Mouse (Mus musculus) MEL-GATA-1-ER (cell line): Measurements from ENCODE around the gene Eef1e1.
"Not testable (repeated sequence)": the region's sequence is repeated elsewhere in the genome, so short reads cannot be mapped to it uniquely, and the experiment has no call there.

Experiments
- DNase-seq: peaks from one replicate; pipeline ENCODE4 v3.0.0-alpha.2; 2012; ENCODE audit warnings: low read depth; ENCODE audit errors: extremely low read depth

Eef1e1 gene

GRCm38 (mm10) chr13:38658528-38659280 lies at the start of gene Eef1e1:
Gene Eef1e1 (minus strand): TSS chr13:38659058.
- peak; percentile 84 for DNase-seq

DNA sequence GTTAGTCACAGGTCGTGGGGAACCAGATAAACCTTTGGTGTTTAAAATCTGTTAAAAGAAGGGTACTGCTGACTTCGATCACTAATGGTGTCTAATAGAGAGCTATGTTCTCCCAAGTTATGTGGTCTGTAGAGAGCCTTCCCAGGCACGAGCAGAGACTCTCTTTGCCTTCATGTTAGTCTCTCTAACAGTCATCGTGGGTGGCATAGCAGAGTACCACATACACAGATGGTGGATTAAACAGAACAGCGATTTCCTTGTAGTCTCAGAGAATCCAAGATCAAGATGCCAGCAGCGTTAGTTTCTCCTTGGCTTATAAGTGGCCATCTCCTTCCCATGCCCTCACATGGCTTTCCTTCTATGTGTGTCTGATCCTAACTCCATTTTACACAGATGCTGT lies 32.0 kb upstream of the Eef1e1 start:
- DNase-seq: no peak

DNA sequence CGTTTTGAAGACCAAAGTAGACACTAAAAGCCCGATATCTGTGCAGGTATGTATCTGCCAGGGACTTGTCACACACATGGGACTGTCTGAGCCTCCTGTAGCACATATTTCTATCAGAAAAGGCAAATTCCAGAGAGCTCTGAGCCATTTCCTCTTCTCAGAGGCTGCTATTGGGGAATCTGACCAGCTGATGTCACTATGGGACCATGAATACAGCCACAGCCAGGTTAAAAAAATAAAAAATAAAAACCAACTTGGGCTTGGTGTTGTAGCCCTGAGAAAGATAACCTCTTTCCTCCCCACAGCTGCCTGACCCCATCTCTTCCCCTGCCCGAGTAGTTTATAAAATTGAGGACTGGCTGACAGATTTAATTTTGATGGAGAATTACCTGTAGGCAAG lies 31.2 kb upstream of the Eef1e1 start:
- no peak for DNase-seq

GRCm38 (mm10) chr13:38688761-38689160 lies 29.9 kb upstream of the Eef1e1 start:
- DNase-seq: no peak

- DNase-seq: no peak
Observed at GRCm38 (mm10) chr13:38672336-38672735, 13.5 kb upstream of the Eef1e1 start.

DNA sequence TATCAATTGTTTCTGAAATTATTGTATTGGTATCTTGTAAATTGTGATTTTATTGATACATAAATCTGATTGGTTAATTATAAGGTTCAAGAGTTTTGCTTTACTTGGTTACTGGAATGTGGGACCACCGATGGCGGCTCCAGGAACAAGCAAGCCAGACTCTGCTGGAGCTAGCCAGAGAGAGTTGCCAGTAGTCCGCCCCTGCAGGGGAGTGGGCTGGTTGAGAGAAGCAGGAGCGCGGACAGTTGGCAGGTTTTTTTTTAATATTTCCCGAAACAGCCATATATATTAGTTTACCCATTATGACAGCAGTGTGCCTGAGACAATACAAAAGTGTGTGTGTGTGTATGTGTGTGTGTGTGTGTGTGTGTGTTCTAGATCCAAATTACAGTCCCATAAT lies 12.6 kb upstream of the Eef1e1 start:
- not testable (repeated sequence) for DNase-seq

GRCm38 (mm10) chr13:38670051-38670450 lies 11.2 kb upstream of the Eef1e1 start:
- no peak for DNase-seq

DNA sequence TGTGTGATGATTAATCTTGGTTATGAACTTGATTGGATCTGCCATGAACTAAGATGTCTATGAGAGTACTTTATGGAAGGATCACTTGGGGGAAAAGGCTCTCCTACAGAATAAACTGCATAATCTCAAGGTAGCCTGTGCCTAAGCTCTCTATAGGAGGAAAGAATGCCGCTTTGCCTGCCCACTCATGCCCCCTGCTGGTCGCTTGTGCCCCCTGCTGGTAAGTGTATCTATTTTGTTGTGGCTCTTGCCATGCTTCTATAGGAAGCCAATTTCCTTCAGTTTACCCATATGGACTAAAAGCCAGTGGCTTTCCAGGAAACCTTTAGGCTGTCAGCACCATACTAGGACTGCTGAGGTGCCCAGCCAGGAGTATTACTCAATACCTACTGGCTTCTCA lies 9.7 kb upstream of the Eef1e1 start:
- peak; percentile 44 for DNase-seq

DNA sequence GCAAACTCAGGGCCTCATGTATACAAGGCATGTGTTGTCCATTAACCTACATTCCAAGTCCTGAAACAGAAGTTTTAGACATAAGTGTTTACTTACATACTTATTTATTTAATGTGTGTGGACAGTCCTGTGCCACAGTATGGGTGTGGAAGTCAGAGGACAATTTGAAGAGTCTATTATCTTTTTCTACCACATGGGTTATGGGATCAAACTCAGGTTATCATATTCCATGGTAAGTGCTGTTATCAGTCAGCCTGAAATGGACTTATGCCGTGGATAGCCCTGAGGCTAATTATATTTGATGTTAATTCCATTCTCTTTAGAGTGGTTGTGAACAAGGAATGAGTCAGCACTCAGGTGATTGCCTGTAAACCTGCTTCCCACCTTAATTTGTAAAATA lies 5.9 kb upstream of the Eef1e1 start:
- no peak for DNase-seq

DNA sequence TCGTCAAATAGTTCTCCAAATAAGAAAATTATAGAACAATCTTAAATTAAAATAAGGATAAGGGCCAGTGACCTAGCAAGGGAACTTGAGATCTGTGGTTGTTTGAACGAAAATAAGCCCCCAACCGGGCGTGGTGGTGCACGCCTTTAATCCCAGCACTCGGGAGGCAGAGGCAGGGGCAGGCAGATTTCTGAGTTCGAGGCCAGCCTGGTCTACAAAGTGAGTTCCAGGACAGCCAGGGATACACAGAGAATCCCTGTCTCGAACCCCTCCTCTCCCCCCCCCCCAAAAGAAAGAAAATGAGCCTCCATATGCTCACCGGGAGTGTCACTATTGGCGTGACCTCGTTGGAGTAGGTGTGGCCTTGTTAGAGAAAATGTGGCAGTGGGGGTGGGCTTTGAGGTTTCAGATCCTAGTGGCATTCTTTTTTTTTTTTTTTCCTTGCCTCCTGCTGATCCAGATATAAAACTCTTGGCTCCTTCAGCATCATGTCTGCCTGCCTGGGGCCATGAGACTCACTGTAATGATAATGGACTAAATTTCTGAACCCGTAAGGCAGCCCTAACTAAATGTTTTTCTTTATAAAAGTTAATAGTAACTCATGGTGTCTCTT lies 772 bp upstream of the Eef1e1 start:
- DNase-seq: no peak

DNA sequence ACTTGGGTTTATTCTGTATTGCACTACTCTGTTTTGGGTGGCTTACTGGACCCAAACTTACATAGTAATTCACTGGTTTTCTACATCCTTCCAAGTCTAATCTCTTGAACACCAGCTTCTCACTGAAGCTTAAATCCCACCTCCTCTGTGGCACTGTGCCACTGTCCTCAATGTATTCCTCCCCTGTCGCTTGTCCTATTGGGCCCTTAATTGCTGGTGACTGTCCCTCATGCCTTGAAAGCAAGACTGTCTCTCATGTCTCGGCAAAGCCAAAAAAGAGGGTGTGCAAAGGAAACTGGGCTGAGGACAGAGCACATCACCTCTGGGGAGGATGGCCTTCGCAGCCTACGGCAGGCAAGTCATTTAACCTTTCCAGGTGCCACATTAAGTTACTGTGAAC lies 993 bp downstream of the Eef1e1 start:
- peak; percentile 45 for DNase-seq

- no peak for DNase-seq
Observed at GRCm38 (mm10) chr13:38650292-38650691, 8.6 kb downstream of the Eef1e1 start.

DNA sequence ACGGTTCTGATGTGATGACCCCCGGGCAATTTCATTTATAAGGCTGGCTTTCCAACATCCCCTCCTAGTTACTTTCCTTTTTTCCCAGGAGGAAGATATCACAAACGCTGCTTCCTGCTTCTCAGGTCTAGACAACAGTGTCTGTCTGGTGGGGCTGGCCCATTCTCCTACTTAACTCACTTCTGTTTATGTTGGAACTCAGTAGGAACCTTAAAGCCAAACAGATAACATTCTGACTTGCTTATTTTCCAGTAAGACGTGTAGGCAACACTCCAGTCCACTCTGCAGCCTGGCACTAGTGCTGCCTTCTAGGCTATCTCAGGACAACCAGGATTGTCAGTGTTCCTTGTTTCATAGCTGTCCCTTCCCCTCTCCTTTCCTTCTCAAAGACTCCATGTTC lies 9.8 kb downstream of the Eef1e1 start:
- no peak for DNase-seq

DNA sequence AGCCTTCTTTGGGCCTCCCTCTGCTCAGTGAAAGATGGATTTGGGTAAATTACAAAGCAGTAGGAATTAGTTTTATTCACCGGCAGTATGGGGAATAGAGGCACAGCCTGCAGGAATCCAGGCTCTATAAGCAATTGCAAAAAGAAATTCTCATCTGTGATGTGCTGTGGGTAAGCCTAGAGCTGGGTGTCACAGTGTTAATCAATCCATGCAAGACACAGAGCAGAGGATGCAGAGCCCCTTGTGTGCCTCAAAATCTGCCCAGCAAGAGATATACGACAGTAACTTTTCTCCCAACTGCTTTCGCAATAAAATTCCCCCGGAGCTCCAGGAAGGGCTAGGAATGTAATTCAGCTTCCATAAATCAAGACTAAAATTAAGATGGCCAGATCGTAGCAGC lies 17.4 kb downstream of the Eef1e1 start:
- no peak for DNase-seq

GRCm38 (mm10) chr13:38640961-38641360 lies 17.9 kb downstream of the Eef1e1 start:
- DNase-seq: no peak

DNA sequence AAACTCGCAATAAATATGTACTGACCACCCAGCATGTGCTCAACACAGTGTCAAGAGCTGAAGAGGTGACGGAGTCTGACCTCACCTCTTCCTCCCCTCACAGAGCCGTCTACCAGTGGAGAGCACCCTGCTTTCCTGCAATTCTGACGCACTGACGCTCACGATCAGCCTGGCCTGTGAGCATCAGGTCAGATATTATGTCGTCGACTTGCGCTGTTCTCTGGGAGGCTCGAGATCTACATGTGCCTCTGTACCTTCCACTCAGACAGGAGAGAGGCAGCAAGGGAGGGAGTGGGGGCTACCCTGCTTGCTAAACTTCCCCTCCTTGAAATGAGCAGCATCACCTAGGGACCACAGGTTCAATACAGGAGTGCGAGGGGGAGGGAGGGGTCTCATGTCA lies 20.2 kb downstream of the Eef1e1 start:
- DNase-seq: no peak

DNA sequence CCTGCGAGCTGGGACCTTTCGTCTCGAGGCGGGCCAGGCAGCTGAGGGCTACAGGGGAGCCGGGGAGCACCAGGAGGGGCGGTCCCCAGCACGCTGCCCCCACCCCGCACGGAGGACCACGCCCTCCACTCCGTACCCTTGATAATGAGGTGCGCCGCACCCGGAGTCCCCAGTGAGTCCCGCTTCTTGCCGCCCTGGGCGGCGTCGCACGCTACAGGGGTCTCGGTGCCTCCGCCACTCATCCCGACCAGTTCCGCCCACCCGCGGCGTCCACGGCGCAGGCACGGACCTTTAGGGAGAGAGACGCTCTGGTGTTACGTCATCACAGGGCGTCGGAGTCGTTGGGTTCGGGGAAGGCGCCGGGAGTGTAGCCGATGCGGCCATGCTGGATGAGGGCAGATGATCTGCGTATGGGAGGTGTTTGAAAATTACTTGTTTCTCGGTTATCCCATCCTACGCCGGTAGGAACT lies 24.0 kb downstream of the Eef1e1 start, which contains the start of gene Bloc1s5:
Gene Bloc1s5, minus strand, starts transcription at position 310 of the 470 bp plus-strand sequence.
- peak; percentile 90 for DNase-seq

DNA sequence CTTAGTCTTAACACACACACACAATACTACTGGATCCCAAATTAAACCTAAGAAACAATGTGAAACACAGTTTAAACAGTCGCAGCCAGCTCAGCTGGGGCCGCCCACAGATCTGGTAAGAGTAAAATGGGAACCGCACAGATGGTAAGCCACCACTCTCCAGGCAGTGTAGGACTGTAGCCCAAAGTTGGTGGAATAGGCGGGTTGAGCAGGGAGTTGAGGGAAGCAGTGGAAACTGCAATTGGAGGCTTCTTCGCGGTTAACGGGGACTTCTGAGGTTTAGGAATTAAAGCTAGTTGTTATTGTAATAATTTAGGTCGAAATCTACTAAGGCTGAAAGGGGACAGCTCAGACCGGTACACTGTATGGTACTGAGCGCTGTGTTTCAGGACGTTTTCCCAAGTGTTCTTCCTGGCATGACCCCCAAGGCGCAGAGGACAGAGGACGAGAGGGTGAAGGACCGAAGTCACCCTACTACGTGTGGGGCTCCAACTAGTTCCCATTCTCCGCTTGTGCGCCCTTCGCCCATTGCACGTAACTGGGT lies 24.5 kb downstream of the Eef1e1 start:
- no peak for DNase-seq

- no peak for DNase-seq
Observed at GRCm38 (mm10) chr13:38633287-38634000, 25.4 kb downstream of the Eef1e1 start.

- no peak for DNase-seq
Observed at GRCm38 (mm10) chr13:38632556-38632955, 26.3 kb downstream of the Eef1e1 start.

DNA sequence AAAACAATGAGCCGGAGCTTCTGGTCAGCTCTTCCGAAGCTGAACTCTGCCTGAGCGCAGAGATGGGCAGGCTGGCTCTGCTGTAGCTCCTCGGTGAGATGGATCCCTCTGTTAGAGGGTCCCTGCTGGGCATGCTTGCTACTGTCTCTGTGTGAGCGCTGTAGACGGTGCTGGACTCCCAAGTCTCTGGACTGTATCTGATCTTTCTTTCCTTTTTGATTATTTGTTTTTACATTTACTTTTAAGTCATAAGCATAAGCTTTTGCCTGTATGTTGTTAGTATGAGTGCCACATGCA lies 32.7 kb downstream of the Eef1e1 start:
- DNase-seq: no peak
